In the genomic region with DNA sequence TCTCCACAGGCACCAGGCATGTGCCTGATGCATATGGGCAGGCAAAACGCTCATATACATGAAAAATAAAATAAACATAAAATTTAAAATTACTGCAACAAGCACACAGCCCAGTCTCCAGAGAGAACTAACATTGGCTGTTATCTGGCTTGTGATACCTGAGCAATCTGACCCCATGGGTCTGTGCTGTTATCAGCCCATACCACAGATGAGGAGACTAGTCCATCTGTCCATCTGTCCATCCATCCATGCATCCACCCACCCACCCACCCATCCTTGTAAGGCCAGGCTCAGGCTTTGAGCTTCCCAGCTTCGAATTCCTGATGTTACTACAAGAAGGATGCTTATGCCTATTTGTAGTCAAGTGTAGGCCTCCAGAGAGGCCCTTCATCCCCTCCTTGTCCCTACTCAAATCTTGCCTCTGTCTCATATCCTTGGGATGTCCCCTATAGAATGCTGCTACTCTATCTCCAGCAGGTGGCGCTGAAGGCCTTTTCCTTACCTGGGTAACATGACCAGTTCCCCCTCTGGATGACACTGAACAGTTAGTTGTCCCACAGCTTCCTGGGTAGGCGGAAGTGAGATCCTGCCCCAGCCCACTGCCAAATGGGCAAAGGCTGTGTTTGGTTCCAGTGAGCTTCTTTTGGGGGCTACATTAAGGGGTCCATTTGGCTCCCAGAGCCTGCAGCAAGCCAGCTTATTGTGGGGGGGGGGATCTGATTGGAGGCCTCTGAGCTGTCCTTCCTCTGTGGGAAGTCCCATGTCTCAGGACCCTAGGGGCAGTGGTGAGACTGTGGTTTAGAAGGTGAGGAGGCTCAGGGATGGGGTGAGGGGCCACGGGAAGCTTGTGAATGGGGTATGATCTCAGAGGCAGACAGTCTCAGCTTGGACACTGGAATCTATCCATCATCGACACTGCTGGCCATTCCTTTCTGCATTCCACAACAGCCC, we compare ENCODE assay signal across 7 mouse cellular contexts. TPM values are rescaled to one million over a fixed set of nuclear protein-coding genes. Genes with fewer than 3 reads are reported as not detected.
DNase-seq lines count a peak whose midpoint lies in the region; ATAC-seq and TF ChIP-seq lines count a peak whose summit lies in the region.

No protein-coding gene starts in this region.

- H3K9me3 ChIP-seq in heart, embryonic 12.5 days (replicated peaks) = no peaks in the 10 kb centered on the region
- no peaks in the 10 kb centered on the region for H3K9me3 ChIP-seq in kidney, embryonic 16.5 days (ENCODE audit: low read length)

- no peaks in the 10 kb centered on the region for H3K27me3 ChIP-seq in Patski
- H3K27me3 ChIP-seq in heart, embryonic 12.5 days (replicated peaks) = peaks cover 9% of the 10 kb centered on the region; the same call in 1 of the 2 replicates
- no peaks in the 10 kb centered on the region for H3K27me3 ChIP-seq in kidney, embryonic 16.5 days (ENCODE audit: insufficient read depth, low read length)

- POLR2A ChIA-PET in Patski (lab: Charles Lee) = interaction anchor here (0.6 kb wide), 1 partner anchor 48 kb away, joined by 7 read pairs; no protein-coding TSS in a partner anchor

- in situ Hi-C loops in Patski (cut with MboI; ENCODE audit: low pct_unique_long_range_greater_than_20kb) = loop anchor here (5.0 kb wide), 2 partner anchors 42 to 122 kb away; a partner anchor contains a TSS

- WGBS in heart, embryonic 12.5 days = 24% methylated on average over 6 of the region's 6 CpGs
- WGBS in kidney, embryonic 16.5 days = 35% methylated on average over 6 of the region's 6 CpGs

- no peak overlapping the region for H3K9ac ChIP-seq in heart, embryonic 12.5 days
- H3K9ac ChIP-seq in kidney, embryonic 16.5 days (replicated peaks; ENCODE audit: low read length) = no peak overlapping the region

- ATAC-seq in Patski = no peak
- ATAC-seq in heart, embryonic 12.5 days (ENCODE audit: insufficient number of reproducible peaks, low FRiP score) = peak; percentile 65; the same call in 1 of the 2 replicates
- peak; percentile 75 for ATAC-seq in kidney, embryonic 16.5 days (ENCODE audit: low FRiP score, low TSS enrichment)

- H3K36me3 ChIP-seq in heart, embryonic 12.5 days = no peaks in the 10 kb centered on the region
- H3K36me3 ChIP-seq in kidney, embryonic 16.5 days (ENCODE audit: insufficient read depth, low read length) = no peaks in the 10 kb centered on the region

- peak; percentile 21 to 49 for DNase-seq in CD8-positive naive resting alpha-beta T cell, adult 2 months (ENCODE audit: low read depth in 2 of 2, low spot score in 2 of 2)
- DNase-seq in Patski (ENCODE audit: low read depth, low spot score) = no peak
- DNase-seq in lung, postnatal 14 days = peak; percentile 70
- peak; percentile 89 for DNase-seq in retina, postnatal 1 day

- H3K4me1 ChIP-seq in cortical plate, adult 2 months (ENCODE audit: control insufficient read depth, insufficient read depth, low read length) = no peaks in the 10 kb centered on the region
- peaks cover 26% of the 10 kb centered on the region for H3K4me1 ChIP-seq in heart, embryonic 12.5 days (replicated peaks)
- H3K4me1 ChIP-seq in kidney, embryonic 16.5 days (ENCODE audit: insufficient read depth, low read length) = no peaks in the 10 kb centered on the region

- peak; percentile 84 for TF ChIP-seq CTCF in Patski (IDR thresholded peaks at IDR 0.05)
- TF ChIP-seq CTCF in cortical plate, adult 2 months (IDR thresholded peaks at IDR 0.05; ENCODE audit: extremely low read depth, insufficient read depth, low read length) = peak; percentile 76

- TF ChIP-seq POLR2A in cortical plate, adult 2 months (IDR thresholded peaks at IDR 0.05; ENCODE audit: extremely low read depth, insufficient read depth, low read length) = no peak

- no peak overlapping the region for H3K27ac ChIP-seq in cortical plate, adult 2 months (ENCODE audit: insufficient read depth, low read length)
- peak overlapping the region; percentile 13; the same call in 1 of the 2 replicates for H3K27ac ChIP-seq in heart, embryonic 12.5 days (ENCODE audit: poor library complexity, severe bottlenecking)
- H3K27ac ChIP-seq in kidney, embryonic 16.5 days (ENCODE audit: low read length) = no peak overlapping the region

- H3K4me3 ChIP-seq in cortical plate, adult 2 months (ENCODE audit: insufficient read depth, low read length) = no peak overlapping the region
- H3K4me3 ChIP-seq in heart, embryonic 12.5 days = no peak overlapping the region
- no peak overlapping the region for H3K4me3 ChIP-seq in kidney, embryonic 16.5 days (ENCODE audit: low read length)

- CTCF ChIA-PET in Patski (lab: Charles Lee) = interaction anchor here (0.7 to 2.5 kb wide), 14 partner anchors 9 to 107 kb away, joined by 3 to 10 read pairs (median 6); a partner anchor contains a TSS

- H3K4me2 ChIP-seq in heart, embryonic 12.5 days = no peak overlapping the region
- no peak overlapping the region for H3K4me2 ChIP-seq in kidney, embryonic 16.5 days (replicated peaks; ENCODE audit: low read depth, low read length)

RNA-seq across cellular contexts. Expression of a gene that starts 19.5 kb away (rescaled TPM):
- 57.2 TPM for polyA plus RNA-seq in Patski (2021)
- 33.2 TPM in 2 replicates for polyA plus RNA-seq in cortical plate, adult 2 months (2012; rRNA removed)
- polyA plus RNA-seq in heart, embryonic 12.5 days (2016; fragmentation: Nextera tagmentation; extraction: Ambion mirVana) = 24.6 and 24.9 TPM in 2 replicates
- 10.4 and 13.9 TPM in 2 replicates for polyA plus RNA-seq in kidney, embryonic 16.5 days (2015; fragmentation: Nextera tagmentation; extraction: Ambion mirVana)

RNA-seq across cellular contexts. Expression of a gene that starts 23.6 kb away (rescaled TPM):
- polyA plus RNA-seq in Patski (2021) = 39.3 TPM
- polyA plus RNA-seq in cortical plate, adult 2 months (2012; rRNA removed) = 21.9 and 24.4 TPM in 2 replicates
- polyA plus RNA-seq in heart, embryonic 12.5 days (2016; fragmentation: Nextera tagmentation; extraction: Ambion mirVana) = 46.9 and 49.6 TPM in 2 replicates
- 58.6 and 61.5 TPM in 2 replicates for polyA plus RNA-seq in kidney, embryonic 16.5 days (2015; fragmentation: Nextera tagmentation; extraction: Ambion mirVana)

RNA-seq across cellular contexts. Expression of a gene that starts 25.4 kb away (rescaled TPM):
- 0.60 TPM for polyA plus RNA-seq in Patski (2021)
- not detected in 2 replicates for polyA plus RNA-seq in cortical plate, adult 2 months (2012; rRNA removed)
- 276 and 282 TPM in 2 replicates for polyA plus RNA-seq in heart, embryonic 12.5 days (2016; fragmentation: Nextera tagmentation; extraction: Ambion mirVana)
- polyA plus RNA-seq in kidney, embryonic 16.5 days (2015; fragmentation: Nextera tagmentation; extraction: Ambion mirVana) = 0.21 TPM in 1 of 2 replicates, not detected in the other

RNA-seq across cellular contexts. Expression of a gene that starts 40.4 kb away (rescaled TPM):
- 0.31 TPM for polyA plus RNA-seq in Patski (2021)
- 0.21 TPM in 2 replicates for polyA plus RNA-seq in cortical plate, adult 2 months (2012; rRNA removed)
- polyA plus RNA-seq in heart, embryonic 12.5 days (2016; fragmentation: Nextera tagmentation; extraction: Ambion mirVana) = 5,688 and 5,948 TPM in 2 replicates
- polyA plus RNA-seq in kidney, embryonic 16.5 days (2015; fragmentation: Nextera tagmentation; extraction: Ambion mirVana) = 0.41 and 1.00 TPM in 2 replicates

RNA-seq across cellular contexts. Expression of a gene that starts 55.7 kb away (rescaled TPM):
- polyA plus RNA-seq in Patski (2021) = 52.4 TPM
- 101 and 105 TPM in 2 replicates for polyA plus RNA-seq in cortical plate, adult 2 months (2012; rRNA removed)
- 121 and 123 TPM in 2 replicates for polyA plus RNA-seq in heart, embryonic 12.5 days (2016; fragmentation: Nextera tagmentation; extraction: Ambion mirVana)
- 45.4 and 47.1 TPM in 2 replicates for polyA plus RNA-seq in kidney, embryonic 16.5 days (2015; fragmentation: Nextera tagmentation; extraction: Ambion mirVana)

Comparison
In these comparisons a context has a peak if more than half of its experiments do, and no peak if none do; other contexts are left out.
1. RNA of a gene that starts 25.4 kb away (polyA plus RNA-seq): 276 to 282 TPM in heart, embryonic 12.5 days; 0.60 TPM in Patski (single experiment), 0.21 TPM in kidney, embryonic 16.5 days and not detected in cortical plate, adult 2 months; every median in the first group is over 100 times any median in the second.